Mouse (Mus musculus): Measurements from ENCODE around the gene Rhov.

The Rhov gene

DNA sequence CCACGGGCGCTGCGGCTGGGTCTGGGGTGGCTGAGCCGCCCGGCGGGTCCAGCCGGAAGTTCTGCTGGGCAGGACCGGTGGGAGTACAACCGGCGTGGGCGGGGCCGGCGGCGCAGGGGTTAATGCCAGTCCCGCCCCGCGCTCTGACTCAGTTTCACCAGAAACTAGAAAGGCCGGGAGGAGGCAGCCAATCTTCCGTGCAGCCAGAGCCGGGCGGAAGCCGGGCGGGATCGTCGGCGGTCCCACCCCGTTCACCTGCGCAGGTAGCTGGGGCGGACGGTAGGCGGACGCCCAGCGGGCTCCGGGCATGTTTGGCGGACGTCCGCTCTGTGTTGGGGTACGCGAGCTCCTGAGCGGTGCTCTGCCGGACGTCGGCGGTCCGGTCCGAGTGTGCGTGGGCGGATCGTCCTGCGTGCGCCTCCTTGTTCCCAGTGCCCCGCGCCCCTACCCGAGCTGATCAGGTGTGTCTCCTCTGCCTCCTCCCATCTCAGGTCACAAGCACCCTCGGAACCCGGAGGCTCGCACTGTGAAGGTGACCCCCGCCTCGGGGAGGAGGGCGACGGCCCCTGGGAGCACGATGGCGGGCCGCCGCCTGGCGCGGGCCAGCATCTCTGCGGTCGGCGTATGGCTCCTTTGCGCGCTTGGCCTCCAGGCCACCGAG is 33.7 kb downstream of the Rhov start, which contains the start of gene Spint1:
Gene Spint1 (plus strand): TSS at position 153 of the 661 bp plus-strand sequence.
- peak in 1 of 2 experiments; percentile 13 for DNase-seq

DNA sequence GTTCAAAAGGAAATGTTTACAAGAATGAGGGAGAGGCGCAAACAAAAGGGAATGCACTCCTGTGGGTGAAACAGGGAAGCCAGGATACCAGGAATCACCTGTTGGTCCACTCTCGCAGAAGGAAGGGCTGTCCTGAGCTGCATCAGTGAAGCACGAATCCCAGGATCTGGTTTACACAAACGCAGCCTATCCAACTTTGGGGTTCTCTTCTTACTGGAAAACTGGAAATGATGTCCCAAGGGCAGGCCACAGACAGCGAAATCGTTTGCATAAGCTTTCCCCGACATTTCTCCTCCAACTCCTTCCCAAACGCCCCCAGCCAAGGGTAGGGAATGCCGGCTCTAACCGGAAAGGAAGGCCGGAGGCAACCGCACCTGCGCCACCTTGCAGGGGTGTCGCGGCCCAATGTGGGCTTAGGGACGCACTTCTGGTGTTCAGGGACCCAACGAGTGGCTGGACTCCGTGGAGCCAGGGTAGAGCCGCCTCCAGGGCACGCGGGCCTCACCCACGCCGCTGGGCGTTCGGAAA is 34.3 kb downstream of the Rhov start:
- DNase-seq: no peak

DNA sequence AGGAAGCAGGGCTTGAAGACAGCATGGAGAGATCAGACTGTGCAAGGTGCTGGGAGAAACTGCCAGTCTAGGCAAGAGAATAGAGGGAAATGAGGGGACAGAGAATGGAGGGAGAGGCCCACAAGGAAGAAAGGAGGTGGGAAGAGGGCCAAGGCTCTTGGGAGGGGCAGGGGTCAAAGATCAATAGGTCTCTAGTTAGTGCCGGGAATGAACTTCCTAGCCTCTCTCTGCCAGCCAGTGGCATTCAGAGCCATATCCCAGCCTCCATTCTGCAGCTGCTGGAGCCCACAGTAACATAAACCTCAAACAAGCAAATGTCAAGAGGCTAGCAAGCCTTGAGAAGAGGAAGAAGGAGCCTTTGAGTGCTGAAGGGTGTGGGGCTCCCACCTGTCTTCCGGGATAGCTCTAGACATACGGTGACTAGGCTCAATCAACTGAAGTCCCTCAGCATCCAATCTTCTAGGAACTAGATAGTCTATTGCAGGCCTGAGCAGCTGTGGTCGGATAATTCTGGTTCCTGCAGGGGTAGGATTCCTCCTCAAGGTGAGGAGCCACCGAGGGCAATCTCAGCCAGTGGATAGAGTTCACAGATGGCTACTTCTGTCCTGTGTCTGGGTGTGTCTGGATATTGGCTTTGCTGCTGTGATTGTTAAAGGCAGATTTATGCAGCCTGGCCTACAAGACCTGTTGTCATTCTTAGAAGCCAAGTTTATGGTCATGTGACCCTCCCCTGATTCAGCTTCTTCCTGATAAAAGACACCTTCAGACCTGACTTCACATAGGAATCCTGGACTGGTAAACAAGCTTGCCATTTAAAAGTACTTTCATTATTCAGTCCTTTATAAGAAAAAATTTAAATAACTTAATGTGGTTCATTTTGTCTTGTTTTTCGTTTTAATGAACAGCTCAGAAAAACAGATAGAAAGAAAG is 41.0 kb downstream of the Rhov start, which contains the start of gene Ppp1r14d:
Gene Ppp1r14d (minus strand): TSS at position 132 of the 930 bp plus-strand sequence.
- DNase-seq: no peak

Data from cerebellum, postnatal 10 days (tissue).